Mouse (Mus musculus) heart, embryonic 15.5 days (tissue): Measurements from ENCODE around the gene Gm5483. TPM values are rescaled to one million over a fixed set of nuclear protein-coding genes. Genes with fewer than 3 reads are reported as not detected.
"Not testable (repeated sequence)": the region's sequence is repeated elsewhere in the genome, so short reads cannot be mapped to it uniquely, and the experiment has no call there.

Source experiments
- ATAC-seq: fragments of 200-750 bp; cut with Nextera tagmentation; replicated peaks from 2 replicates; pipeline ENCODE4 v1.8.0; 2017; ENCODE audit warnings: low read depth, moderate TSS enrichment; ENCODE audit not compliant: insufficient number of reproducible peaks, insufficient read depth, low FRiP score
- H3K27ac ChIP-seq: fragments of 300-500 bp; sonication (generic); 2 replicates; pipeline ENCODE4 v1.5.1; 2015; ENCODE audit warnings: mild to moderate bottlenecking, inconsistent platforms
- H3K27me3 ChIP-seq: fragments of 300-500 bp; sonication (generic); 2 replicates; pipeline ENCODE4 v1.6.1; 2015; ENCODE audit warnings: inconsistent platforms
- H3K36me3 ChIP-seq: fragments of 300-500 bp; sonication (generic); 2 replicates; pipeline ENCODE4 v1.6.1; 2015; ENCODE audit warnings: mild to moderate bottlenecking, inconsistent platforms
- H3K4me1 ChIP-seq: fragments of 300-500 bp; sonication (generic); replicated peaks from 2 replicates; pipeline ENCODE4 v1.6.1; 2015; ENCODE audit warnings: inconsistent platforms
- H3K4me2 ChIP-seq: fragments of 300-500 bp; sonication (generic); 2 replicates; pipeline ENCODE4 v1.6.1; 2015; ENCODE audit warnings: inconsistent platforms, mild to moderate bottlenecking, moderate library complexity
- H3K4me3 ChIP-seq: fragments of 300-500 bp; sonication (generic); 2 replicates; pipeline ENCODE4 v1.5.1; 2015; ENCODE audit warnings: mild to moderate bottlenecking, inconsistent platforms
- H3K9ac ChIP-seq: fragments of 300-500 bp; sonication (generic); 2 replicates; pipeline ENCODE4 v1.6.1; 2015; ENCODE audit warnings: mild to moderate bottlenecking, inconsistent platforms
- H3K9me3 ChIP-seq: fragments of 300-500 bp; sonication (generic); replicated peaks from 2 replicates; pipeline ENCODE4 v1.6.1; 2016; ENCODE audit warnings: inconsistent platforms
- WGBS: fragments of 180-500 bp; shearing (Covaris S2); methylation state at CpG from one replicate; pipeline ENCODE4 v1.1.7; 2015; ENCODE audit warnings: mixed read lengths; 5-methylcytosine and 5-hydroxymethylcytosine counted together
- polyA plus RNA-seq: library from polyadenylated mRNA; unstranded; fragments of >200 nt; fragmentation: Nextera tagmentation; extraction: Ambion mirVana; gene quantifications from 2 replicates; pipeline ENCODE4 v1.2.1, GENCODE M21; 2015

Gene Gm5483
- polyA plus RNA-seq, result 1.7 and 2.6 TPM in 2 replicates

- not testable (repeated sequence) for H3K4me2 ChIP-seq, H3K4me3 ChIP-seq, H3K27me3 ChIP-seq, H3K9me3 ChIP-seq, H3K4me1 ChIP-seq, H3K9ac ChIP-seq, H3K36me3 ChIP-seq, H3K27ac ChIP-seq, ATAC-seq
- 65% methylated on average over 4 of the region's 4 CpGs for WGBS
Measured at GRCm38 (mm10) chr16:36183912-36184311, at the start of gene Gm5483. Gene Gm5483 (plus strand): TSS chr16:36184212.

DNA sequence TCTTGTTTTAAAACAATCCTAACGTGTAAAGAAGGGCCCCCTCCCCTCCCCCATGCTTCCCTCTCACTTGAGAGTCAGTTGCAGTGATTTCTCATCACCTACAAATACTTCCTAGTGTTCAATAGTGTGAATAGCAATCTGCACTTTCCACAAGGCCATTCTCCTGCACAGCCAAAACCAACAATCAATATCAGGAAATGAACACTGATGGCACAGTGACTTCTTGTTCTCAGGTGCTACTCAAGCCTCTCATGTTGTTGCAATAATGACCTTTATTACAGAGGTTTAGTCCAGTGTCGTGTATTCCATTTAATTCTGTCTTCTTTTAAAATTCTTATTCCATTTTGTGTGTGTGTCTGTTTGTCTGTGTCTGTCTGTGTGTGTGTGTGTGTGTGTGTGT, 45.8 kb upstream of the Gm5483 start:
- Histone ChIP-seq H3K4me2 (no peak overlapping the region), H3K27ac (no peak overlapping the region), H3K9ac (no peak overlapping the region), H3K4me3 (no peak overlapping the region), H3K9me3 (no peaks in the 10 kb centered on the region), H3K27me3 (no peaks in the 10 kb centered on the region), H3K4me1 (no peaks in the 10 kb centered on the region), H3K36me3 (no peaks in the 10 kb centered on the region)
- WGBS, result 70% methylated on average over 2 of the region's 2 CpGs
- ATAC-seq, result no peak

DNA sequence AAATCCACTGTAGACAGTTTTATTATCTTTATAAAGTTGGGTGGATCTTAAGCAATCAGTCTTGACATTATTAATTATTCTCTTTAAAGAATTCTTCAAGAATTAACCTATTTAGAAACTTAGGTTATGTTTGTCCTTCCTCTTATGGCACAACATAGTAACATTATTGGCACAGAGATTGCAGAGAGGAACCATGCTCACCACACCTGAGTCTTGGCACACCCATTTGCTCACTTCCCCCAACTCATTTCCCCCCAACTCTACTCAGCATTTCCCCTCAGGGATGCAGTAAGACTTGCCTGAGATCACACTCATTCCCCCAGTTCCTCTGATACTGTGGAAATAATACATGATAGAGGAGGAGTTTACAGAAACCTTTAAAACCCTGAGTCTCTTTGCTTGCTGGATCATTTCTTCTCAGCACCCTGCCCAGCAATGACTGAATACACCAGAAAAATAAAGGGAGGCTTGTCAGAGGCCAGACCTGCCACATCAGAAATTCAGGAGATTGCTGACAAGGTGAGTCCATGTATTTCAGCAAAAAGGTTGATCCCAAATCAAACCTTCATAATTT, 27.5 kb upstream of the Gm5483 start, which contains the start of gene Stfa2l1:
Stfa2l1 (plus strand) TSS at position 410 of the 574 bp plus-strand sequence.
- H3K27me3 ChIP-seq, result no peaks in the 10 kb centered on the region
- H3K9me3 ChIP-seq, result no peaks in the 10 kb centered on the region
- no peak within 1 kb of the TSS for H3K27ac ChIP-seq
- no peak within 1 kb of the TSS for H3K4me3 ChIP-seq
- ATAC-seq, result no peak
- no peaks in the 10 kb centered on the region for H3K36me3 ChIP-seq
- no peak within 1 kb of the TSS for H3K4me2 ChIP-seq
- no peak within 1 kb of the TSS for H3K9ac ChIP-seq
- no peaks in the 10 kb centered on the region for H3K4me1 ChIP-seq

- not testable (repeated sequence) for H3K4me3 ChIP-seq, H3K4me2 ChIP-seq, H3K9ac ChIP-seq, H3K27me3 ChIP-seq, H3K4me1 ChIP-seq, H3K27ac ChIP-seq, H3K36me3 ChIP-seq, ATAC-seq, H3K9me3 ChIP-seq
- WGBS, result 88% methylated on average over 9 of the region's 10 CpGs
Measured at GRCm38 (mm10) chr16:36167841-36168240, 16.2 kb upstream of the Gm5483 start.

- H3K9ac ChIP-seq, result no peak overlapping the region
- no peaks in the 10 kb centered on the region for H3K4me1 ChIP-seq
- H3K9me3 ChIP-seq, result no peaks in the 10 kb centered on the region
- no peak overlapping the region for H3K4me2 ChIP-seq
- H3K4me3 ChIP-seq, result no peak overlapping the region
- no peak for ATAC-seq
- no peak overlapping the region for H3K27ac ChIP-seq
- no peaks in the 10 kb centered on the region for H3K27me3 ChIP-seq
- no peaks in the 10 kb centered on the region for H3K36me3 ChIP-seq
Measured at GRCm38 (mm10) chr16:36176108-36176507, 7.9 kb upstream of the Gm5483 start.

DNA sequence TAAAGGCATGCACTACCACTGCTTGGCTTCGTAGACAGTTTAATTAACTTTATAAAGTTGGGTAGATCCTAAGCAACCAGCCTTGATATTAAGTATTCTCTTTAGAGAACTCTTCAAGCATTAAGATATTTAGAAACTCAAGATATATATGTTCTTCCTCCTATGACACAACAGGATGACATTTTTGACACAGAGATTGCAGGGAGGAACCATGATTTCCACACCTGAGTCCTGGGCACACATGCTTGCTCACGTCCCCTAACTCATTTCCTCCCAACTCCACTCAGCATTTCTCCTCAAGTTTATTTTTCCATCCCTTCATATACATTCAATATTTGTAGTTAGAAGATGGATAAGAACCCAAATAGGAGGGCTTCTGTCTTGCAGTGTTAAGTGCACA, 4.1 kb upstream of the Gm5483 start:
- no peak for ATAC-seq
- Histone ChIP-seq H3K4me1 (no peaks in the 10 kb centered on the region), H3K9ac (no peak overlapping the region), H3K4me3 (no peak overlapping the region), H3K27me3 (no peaks in the 10 kb centered on the region), H3K27ac (no peak overlapping the region), H3K4me2 (no peak overlapping the region), H3K9me3 (no peaks in the 10 kb centered on the region), H3K36me3 (no peaks in the 10 kb centered on the region)
- 73% methylated on average over 2 of the region's 2 CpGs for WGBS

GRCm38 (mm10) chr16:36199226-36199625, 15.2 kb downstream of the Gm5483 start:
- Histone ChIP-seq H3K27ac (no peak overlapping the region), H3K36me3 (no peaks in the 10 kb centered on the region), H3K4me1 (no peaks in the 10 kb centered on the region), H3K4me3 (no peak overlapping the region), H3K9me3 (no peaks in the 10 kb centered on the region), H3K9ac (no peak overlapping the region), H3K27me3 (no peaks in the 10 kb centered on the region), H3K4me2 (no peak overlapping the region)
- no peak for ATAC-seq
- WGBS, result 51% methylated on average over 19 of the region's 19 CpGs

GRCm38 (mm10) chr16:36203846-36204245, 19.8 kb downstream of the Gm5483 start:
- 61% methylated on average over 5 of the region's 5 CpGs for WGBS

GRCm38 (mm10) chr16:36205684-36206083, 21.7 kb downstream of the Gm5483 start:
- not testable (repeated sequence) for H3K36me3 ChIP-seq, H3K27ac ChIP-seq, H3K27me3 ChIP-seq, ATAC-seq, H3K4me2 ChIP-seq, H3K4me3 ChIP-seq, H3K4me1 ChIP-seq, H3K9me3 ChIP-seq, H3K9ac ChIP-seq
- WGBS, result 39% methylated on average over 2 of the region's 2 CpGs

More at GRCm38 (mm10) chr16:36203846-36204245, 19.8 kb downstream of the Gm5483 start:
- no peak overlapping the region for H3K9ac ChIP-seq
- no peak overlapping the region for H3K27ac ChIP-seq
- H3K4me3 ChIP-seq, result no peak overlapping the region
- ATAC-seq, result no peak
- no peaks in the 10 kb centered on the region for H3K4me1 ChIP-seq
- no peak overlapping the region for H3K4me2 ChIP-seq
- no peaks in the 10 kb centered on the region for H3K27me3 ChIP-seq
- no peaks in the 10 kb centered on the region for H3K9me3 ChIP-seq
- no peaks in the 10 kb centered on the region for H3K36me3 ChIP-seq

GRCm38 (mm10) chr16:36209967-36210453, 26.0 kb downstream of the Gm5483 start, which contains the start of gene Gm5416:
Gene Gm5416 (plus strand): TSS chr16:36210403.
- ATAC-seq, result no peak
- Histone ChIP-seq H3K4me2 (no peak within 1 kb of the TSS), H3K36me3 (no peaks in the 10 kb centered on the region), H3K27ac (no peak within 1 kb of the TSS), H3K9me3 (no peaks in the 10 kb centered on the region), H3K4me1 (no peaks in the 10 kb centered on the region), H3K9ac (no peak within 1 kb of the TSS), H3K4me3 (no peak within 1 kb of the TSS), H3K27me3 (no peaks in the 10 kb centered on the region)
- WGBS, result 67% methylated on average over 2 of the region's 2 CpGs

DNA sequence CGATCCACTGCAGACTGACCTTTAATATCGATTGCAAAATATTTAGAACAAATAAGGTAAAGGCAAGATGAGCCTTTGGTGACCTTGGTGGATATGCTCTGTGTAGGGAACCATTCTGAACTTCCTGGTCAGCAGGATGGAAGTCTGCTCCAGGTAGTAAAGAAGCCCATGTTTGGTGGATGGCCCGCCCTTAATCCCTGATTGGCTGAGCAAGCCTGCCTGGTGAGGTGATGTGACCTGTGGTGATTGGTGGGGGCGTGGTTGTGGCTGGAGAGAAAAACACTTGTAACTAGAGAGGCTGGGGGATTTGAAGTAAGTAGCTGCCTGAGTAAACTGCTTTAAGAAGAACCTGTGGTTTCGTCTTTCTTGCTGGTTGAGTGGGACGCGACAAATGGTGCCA, 37.2 kb downstream of the Gm5483 start, which contains the start of gene 2010005H15Rik:
2010005H15Rik (plus strand) TSS at position 301 of the 400 bp plus-strand sequence.
- H3K9ac ChIP-seq, H3K27ac ChIP-seq, H3K4me2 ChIP-seq, H3K4me1 ChIP-seq, H3K27me3 ChIP-seq, H3K4me3 ChIP-seq, H3K9me3 ChIP-seq, ATAC-seq, H3K36me3 ChIP-seq: not testable (repeated sequence)
- WGBS, result 84% methylated on average over 7 of the region's 7 CpGs
